Mouse (Mus musculus): Measurements from ENCODE around the gene Pacrg. TPM values are rescaled to one million over a fixed set of nuclear protein-coding genes. Genes with fewer than 3 reads are reported as not detected.

Pacrg gene
- total RNA-seq, 2 experiments from 2014 or later = 2.0 to 3.0 TPM

GRCm38 (mm10) chr17:10624699-10625424 is 215.2 kb downstream of the Pacrg start:
- DNase-seq = no peak

DNA sequence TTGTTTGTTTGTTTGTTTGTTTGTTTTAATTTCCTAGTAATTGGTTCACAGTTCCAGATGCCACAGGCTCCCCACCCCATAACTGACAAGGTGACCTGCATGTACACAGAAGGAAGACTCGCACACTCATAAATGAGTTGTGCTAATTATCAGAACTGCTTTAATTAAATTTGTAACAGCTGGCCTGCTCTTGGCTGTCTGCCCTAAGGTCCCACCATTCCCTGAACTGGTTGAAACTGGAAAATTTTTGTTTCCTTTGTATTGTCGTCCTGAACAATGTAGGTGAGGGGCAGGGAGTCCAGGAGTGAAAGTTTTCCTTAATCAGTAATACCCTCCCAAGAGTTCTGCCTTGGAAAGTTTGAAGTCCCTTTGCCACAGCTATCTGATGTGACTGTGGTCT is 219.5 kb downstream of the Pacrg start:
- no peak for DNase-seq

GRCm38 (mm10) chr17:10619881-10620280 is 220.2 kb downstream of the Pacrg start:
- DNase-seq = no peak

DNA sequence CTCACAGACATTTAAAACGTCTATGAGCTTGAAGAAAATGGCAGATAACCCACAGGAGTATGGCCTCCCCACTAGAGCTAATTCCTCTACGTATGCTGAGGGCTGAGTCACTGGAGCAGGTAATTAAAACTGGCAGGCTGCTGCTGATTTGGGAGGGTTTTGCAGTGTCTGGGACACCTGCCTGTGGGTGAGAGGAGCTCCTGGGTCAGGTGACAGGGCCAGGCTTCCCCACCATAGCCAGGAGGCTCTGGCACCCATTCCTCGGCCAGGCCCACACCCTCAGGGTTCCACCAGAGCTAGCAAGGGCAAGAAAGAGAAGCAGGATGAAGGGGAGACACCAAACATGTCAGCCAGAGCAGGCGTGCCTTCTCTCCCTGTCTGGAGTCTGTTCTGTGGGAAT is 222.5 kb downstream of the Pacrg start:
- DNase-seq = no peak

DNA sequence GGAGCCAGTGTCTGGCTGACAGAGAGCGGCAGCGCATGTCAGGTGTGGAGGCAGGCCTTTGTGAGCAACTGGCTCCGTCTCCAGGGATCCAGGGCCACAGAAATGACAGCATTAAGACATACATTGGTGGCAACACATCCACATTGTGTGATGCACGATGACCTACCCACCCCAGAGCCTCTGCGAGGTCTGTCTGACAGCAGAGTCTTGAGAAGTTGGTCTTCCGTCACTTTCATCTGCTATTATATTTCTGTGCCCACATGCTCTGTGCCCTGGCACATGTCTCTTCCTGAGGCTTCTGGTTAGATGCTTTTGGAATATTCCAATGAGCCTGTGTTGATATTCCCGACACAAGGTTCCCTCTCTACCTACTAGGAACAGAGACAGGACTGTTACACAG is 224.5 kb downstream of the Pacrg start:
- no peak for DNase-seq

DNA sequence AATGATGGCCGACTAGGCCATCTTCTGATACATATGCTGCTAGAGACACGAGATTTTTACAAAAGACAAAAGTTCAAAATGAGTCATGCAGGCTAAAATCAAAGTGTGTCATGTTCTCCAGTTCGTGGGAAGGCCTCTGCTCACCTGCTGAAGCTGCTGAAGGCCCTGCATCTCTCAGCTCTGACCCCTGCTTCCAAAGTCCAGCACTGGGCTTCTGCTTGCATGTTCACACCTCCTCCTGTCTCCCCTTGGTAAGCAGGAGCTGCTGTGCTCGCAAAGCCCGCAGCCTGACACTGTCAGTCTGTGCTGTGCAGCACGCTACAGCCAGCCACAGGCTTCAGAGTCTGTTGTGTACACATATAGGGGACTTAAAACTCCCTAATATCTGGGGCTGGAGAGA is 225.4 kb downstream of the Pacrg start:
- DNase-seq = no peak

- no peak for DNase-seq
These were observed 228.5 kb downstream of the Pacrg start for GRCm38 (mm10) chr17:10611626-10612025.

DNA sequence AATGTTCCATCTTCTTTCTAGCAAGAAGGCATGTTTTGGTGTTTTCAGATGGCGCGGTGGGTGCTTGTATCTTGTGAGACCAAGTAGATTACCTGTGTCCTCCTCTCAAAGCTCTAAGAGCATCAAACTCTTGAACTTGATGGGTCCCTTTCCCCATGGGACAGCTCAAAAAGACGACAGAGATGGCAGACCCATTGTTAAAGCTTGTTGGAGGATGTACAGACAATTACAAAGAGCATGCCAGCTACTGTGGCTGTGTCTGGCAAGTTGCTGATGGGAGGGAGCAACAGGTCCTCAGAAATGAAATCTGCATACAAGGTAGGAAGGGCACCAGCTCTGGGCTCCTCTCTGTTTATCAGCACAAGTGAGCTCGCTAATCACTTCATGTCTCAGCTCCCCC is 232.0 kb downstream of the Pacrg start:
- no peak for DNase-seq

DNA sequence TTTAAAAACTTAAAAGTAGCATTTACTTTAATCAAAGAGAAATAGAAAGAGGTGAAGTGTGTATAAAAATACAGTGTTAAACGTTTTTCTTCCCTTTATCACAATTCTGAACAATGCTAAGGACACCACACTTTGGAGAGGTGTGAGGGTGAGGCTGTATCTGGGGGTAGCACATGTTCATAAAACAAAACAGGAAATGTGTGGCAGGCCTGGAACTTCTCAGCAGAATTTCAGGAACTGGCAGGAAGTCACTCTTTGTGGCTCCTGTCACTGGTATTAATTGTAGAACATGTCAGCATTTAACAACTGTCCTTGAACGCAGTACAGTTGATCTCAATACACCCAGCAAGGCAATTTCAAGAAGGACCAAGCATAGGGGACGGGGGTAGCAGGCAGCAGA is 234.0 kb downstream of the Pacrg start:
- DNase-seq = no peak

DNA sequence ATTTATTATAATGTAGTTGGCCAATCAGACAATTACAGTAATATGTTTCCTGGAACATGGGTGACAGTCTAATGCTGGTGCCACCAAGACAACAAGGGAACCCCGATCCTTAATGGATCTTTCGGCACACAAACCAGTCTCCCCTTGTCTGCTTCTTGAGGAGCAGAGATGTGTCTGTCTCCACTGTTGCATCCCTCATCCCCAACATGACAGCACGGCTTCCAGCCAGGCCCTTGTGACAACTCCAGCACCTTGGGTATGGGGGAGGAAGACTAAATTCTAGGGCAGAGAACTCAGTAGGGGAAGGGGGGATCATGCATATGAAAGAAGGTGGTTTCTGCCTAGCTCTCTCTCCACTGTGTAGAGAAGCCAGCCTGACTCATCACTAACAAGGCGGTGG is 242.4 kb downstream of the Pacrg start:
- no peak for DNase-seq

DNA sequence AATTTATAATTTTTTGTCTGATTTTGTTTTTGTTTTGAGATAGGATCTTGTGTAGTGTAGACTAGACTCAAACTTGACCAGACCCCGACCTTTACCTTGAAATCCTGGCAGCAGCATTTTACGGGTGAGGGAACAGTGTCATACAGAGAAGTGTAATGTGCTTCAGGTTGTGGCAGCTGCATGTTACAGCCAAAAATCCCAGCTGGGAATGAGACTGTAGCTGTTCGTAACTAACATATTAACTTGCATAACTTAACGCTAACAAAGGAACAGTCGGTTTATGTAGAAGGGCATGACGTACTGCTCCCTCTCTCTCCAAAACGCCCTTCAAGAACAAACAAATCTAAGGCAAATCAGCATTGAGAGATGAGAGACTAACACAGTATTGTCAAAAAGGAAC is 250.5 kb downstream of the Pacrg start:
- DNase-seq = no peak

DNA sequence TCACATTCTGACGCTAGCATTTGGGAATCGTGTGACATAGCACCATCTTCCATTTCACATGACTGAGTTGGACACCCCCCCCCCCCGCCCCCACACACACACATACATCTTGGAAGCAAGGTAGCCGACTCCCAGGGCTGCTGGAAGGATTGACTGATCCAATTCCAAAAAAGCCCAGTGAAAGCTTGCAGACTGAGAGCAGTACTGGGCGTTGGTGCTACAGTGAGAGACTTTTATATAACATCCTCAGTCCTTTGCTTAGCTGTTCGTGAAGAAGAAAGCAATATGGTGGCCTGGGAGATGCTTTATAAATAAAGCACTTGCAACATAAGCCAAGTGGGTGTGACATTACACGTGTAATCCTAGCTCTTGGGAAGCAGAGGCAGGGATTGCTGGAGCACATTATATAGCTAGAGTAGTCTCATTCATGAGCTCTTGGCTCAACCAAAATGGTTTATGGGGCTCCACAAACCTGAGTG is 251.2 kb downstream of the Pacrg start:
- no peak for DNase-seq

DNA sequence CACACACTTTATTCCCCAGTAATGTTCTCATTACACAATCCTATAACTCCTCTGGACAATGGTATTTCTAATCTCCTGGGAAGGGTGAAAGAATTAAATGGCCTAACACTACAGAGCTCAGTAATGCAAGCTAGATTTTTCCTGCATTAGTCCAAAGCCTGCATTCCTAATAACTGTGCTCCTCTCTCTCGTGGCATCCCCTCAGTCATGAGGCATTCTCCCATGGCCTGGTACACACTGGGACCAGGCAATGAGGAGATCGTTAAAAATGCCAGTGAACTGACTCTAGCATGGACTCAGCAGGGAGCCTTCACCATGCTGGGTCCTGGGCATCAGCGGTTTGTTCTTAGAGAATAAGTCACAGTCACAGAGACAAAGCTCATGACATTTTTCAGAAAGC is 256.8 kb downstream of the Pacrg start:
- no peak for DNase-seq

GRCm38 (mm10) chr17:10575306-10575705 is 264.8 kb downstream of the Pacrg start:
- DNase-seq = no peak

DNA sequence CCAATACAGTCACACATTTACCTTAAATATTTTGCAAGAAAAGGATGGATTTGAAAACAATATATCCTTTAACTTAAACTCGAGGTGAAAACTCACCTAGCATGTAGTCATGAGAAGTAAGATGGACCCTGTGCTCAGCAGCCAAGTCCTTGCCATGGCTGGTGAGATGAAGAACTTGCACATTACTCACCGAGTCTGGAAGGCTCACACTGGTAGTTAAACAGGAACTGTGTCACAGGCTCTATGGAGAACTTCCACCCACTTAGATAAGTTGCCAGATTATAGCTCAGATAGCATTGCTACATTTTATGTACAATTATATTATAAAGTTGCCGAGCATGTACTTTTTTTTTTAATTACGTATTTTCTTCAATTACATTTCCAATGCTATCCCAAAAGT is 267.7 kb downstream of the Pacrg start:
- DNase-seq = no peak

DNA sequence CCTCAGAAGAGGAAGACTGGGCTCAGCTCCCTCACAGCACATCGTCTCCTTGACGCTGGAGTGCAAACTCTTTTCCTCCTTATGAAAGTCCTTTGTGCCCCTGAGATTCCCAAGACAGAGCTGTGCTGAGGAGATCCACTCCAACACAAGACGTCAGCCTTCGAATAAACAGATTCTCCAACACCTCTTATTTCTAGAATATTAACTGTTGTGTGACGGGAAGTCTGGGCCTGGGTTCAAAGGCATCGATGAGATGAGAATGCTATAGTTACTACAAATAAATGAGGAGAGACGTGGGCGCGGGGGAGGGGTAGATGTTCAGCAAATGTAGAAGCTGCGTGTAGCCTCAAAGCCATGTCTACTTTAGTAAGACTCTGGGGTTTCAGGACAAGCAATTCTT is 270.8 kb downstream of the Pacrg start:
- no peak for DNase-seq

DNA sequence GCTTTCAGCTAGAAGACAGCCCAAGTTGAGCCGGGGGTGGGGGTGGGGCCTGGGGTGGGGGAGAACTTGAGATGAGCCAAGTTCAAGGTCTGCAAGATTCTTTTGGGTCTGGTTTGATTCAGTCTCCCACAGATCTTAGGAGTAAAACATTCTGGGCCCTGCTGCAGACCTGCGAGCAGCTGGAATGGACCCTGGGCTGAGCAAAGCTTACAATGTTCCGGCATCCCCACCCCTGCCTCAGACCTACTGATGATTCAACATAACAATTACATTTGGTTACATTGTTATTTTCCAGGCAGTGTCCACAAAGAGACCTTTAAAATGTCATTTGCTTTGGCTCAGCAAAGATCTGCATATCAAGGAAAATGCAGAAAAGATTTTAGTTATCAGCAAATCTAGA is 272.7 kb downstream of the Pacrg start:
- DNase-seq = no peak

GRCm38 (mm10) chr17:10564191-10564590 is 275.9 kb downstream of the Pacrg start:
- no peak for DNase-seq

DNA sequence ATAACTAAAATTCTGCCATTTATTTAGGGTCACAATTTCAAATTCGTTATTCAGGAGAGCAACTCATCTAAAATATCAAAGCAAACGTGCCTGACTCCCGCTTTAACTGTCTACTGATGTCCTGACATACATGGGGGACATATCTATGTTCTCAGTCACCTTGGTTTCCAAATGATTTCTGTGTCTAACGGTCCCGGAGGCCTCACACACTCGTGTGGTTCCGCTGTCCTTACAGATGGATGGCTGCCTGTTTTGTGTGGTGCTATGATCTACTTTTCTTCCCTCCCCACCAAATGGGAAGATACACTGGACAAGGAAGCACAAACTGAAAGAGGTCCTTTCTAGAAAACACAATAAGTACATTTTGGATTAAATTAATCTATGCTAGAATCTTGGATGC is 277.2 kb downstream of the Pacrg start:
- DNase-seq = no peak

GRCm38 (mm10) chr17:10560053-10560452 is 280.1 kb downstream of the Pacrg start:
- DNase-seq = no peak

DNA sequence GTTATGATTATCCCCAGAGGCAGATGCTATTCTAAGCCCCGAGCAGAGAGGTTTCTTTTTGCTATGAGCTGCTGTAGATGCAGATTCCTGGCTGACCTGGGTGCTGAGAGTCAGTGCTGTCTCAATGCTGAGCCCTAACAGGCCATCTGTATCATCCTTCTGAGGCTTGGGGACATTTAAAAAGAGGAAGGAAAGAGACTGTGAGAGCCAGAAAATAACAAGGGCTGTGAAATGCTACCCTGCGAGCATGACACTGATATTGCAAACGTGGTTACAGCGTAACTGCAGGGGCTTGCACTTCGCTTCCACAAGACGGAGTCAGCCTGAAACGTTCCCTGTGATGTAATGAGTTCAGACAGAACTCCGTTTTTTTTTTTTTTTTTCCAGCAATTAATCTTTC is 281.4 kb downstream of the Pacrg start:
- DNase-seq = no peak

- DNase-seq = no peak
These were observed 287.6 kb downstream of the Pacrg start for GRCm38 (mm10) chr17:10552295-10553056.

DNA sequence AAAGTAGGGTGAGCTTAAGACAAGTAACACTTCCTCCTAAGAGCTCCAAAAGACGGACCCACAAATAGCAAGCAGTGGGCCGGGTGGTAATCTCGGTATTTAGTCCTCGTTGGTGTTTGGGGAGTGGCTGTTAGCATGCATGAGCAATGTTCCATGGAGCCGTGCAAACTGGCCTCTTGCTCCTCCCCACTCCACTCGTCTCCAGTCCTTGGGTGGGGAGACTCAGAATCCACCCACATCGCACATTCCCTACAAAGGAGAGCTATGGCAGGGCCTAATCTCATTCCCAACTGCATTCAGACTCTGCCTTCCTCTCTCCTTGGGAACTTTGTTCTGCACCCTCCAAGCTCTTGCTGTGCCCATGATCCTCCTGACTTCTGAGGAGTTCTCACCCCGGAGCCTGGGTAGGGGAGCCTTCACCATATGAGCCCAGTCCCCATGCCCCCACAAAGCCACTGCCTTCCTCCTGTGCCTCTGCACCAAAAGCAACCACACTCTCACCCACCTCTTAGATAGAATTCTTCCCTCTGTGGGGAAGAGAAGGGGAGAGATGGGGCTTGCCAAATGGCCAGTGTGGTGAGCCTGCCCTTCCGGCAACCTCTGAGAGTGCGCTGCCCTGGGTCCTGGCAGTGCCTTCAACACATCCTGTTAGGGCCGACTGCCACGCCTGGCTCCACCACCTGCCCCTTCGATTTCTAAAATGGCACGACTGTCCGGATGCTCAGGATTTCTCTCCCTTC is 289.2 kb downstream of the Pacrg start:
- DNase-seq = no peak
